Mouse (Mus musculus) lung, postnatal 0 days (tissue): ENCODE data around the gene Slain2.

Source experiments
- CTCF ChIP-seq: IDR thresholded peaks from 2 replicates; pipeline ENCODE4 v1.5.1; 2016; ENCODE audit warnings: antibody characterized with exemption, mild to moderate bottlenecking
- EP300 ChIP-seq: IDR thresholded peaks from 2 replicates; pipeline ENCODE4 v1.6.1; 2016; ENCODE audit warnings: antibody characterized with exemption, mild to moderate bottlenecking, control low read depth

DNA sequence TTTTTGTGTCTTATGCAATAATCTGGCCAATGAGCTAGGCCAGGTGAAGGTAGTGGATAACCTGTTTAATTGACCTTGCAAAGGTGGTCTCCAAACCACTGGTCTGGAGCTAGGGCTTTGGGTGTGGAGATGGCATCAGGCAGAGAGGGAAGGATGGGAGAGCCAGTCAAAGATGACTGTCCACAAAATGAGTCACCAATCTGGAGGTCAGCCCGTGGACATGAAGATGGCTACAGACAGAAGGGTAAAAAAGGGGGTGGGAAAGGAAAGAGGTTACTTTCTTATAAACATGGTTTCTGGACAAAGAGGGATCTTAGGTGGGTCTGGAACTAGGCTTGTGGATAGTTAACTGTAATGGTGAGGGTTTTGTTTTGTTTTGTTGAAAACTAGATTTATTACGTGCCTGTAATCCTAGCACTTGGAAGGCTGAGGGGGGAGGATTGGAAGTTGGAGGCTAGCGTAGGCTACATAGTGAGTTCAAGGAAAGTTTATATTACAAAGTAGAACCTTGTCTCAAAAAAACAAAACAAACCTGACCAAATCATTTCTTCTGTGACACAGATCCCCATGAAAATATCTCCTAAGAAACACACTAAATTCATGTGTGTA is 40.0 kb downstream of the Slain2 start:
- TF ChIP-seq CTCF (no peak), EP300 (no peak)
